In genomic region chr9:50500974-50501501, GRCm38 (mm10) we compare ENCODE assay signal across 8 mouse cellular contexts. TPM values are rescaled to one million over a fixed set of nuclear protein-coding genes. Genes with fewer than 3 reads are reported as not detected.
DNase-seq lines count a peak whose midpoint lies in the region; ATAC-seq and TF ChIP-seq lines count a peak whose summit lies in the region.

No protein-coding gene starts in this region.

- no peaks in the 10 kb centered on the region for H3K4me1 ChIP-seq in kidney, postnatal 0 days (replicated peaks; ENCODE audit: insufficient read depth, low read length)
- H3K4me1 ChIP-seq in cortical plate, adult 2 months (ENCODE audit: control insufficient read depth, insufficient read depth, low read length), result no peaks in the 10 kb centered on the region
- H3K4me1 ChIP-seq in liver, postnatal 0 days (ENCODE audit: insufficient read depth), result peaks cover 17% of the 10 kb centered on the region
- peaks cover 8% of the 10 kb centered on the region; the same call in 1 of the 2 replicates for H3K4me1 ChIP-seq in stomach, embryonic 15.5 days

- H3K27me3 ChIP-seq in kidney, postnatal 0 days (ENCODE audit: insufficient read depth, low read length), result no peaks in the 10 kb centered on the region
- no peaks in the 10 kb centered on the region for H3K27me3 ChIP-seq in liver, postnatal 0 days (ENCODE audit: insufficient read depth, low read length)
- H3K27me3 ChIP-seq in stomach, embryonic 15.5 days (replicated peaks), result no peaks in the 10 kb centered on the region

- peak overlapping the region; percentile 6; the same call in 1 of the 2 replicates for H3K4me3 ChIP-seq in kidney, postnatal 0 days (replicated peaks; ENCODE audit: low read depth, low read length)
- H3K4me3 ChIP-seq in cortical plate, adult 2 months (ENCODE audit: insufficient read depth, low read length), result peak overlapping the region; percentile 9
- peak overlapping the region; percentile 36 for H3K4me3 ChIP-seq in liver, postnatal 0 days (ENCODE audit: low read depth, low read length)
- peak overlapping the region; percentile 35 for H3K4me3 ChIP-seq in stomach, embryonic 15.5 days (replicated peaks)

- peak; percentile 74 for ATAC-seq in kidney, postnatal 0 days (replicated peaks; ENCODE audit: low FRiP score, low read depth)
- peak; percentile 91 for ATAC-seq in liver, postnatal 0 days
- peak; percentile 82; the same call in 1 of the 2 replicates for ATAC-seq in stomach, embryonic 15.5 days (ENCODE audit: insufficient read depth, low FRiP score, low read depth)

- WGBS in kidney, postnatal 0 days, result 35% methylated on average over 14 of the region's 14 CpGs
- WGBS in liver, postnatal 0 days (ENCODE audit: insufficient replicate concordance), result 24% methylated on average over 14 of the region's 14 CpGs
- 18% methylated on average over 14 of the region's 14 CpGs for WGBS in stomach, embryonic 15.5 days

- H3K9ac ChIP-seq in kidney, postnatal 0 days (ENCODE audit: low read depth, low read length), result no peak overlapping the region
- peak overlapping the region; percentile 35 for H3K9ac ChIP-seq in liver, postnatal 0 days (replicated peaks)
- H3K9ac ChIP-seq in stomach, embryonic 15.5 days, result no peak overlapping the region

- no peak for TF ChIP-seq EP300 in liver, postnatal 0 days (IDR thresholded peaks at IDR 0.05; ENCODE audit: low read depth)

- H3K4me2 ChIP-seq in kidney, postnatal 0 days (ENCODE audit: low read length), result peak overlapping the region; percentile 41
- peak overlapping the region; percentile 66 for H3K4me2 ChIP-seq in liver, postnatal 0 days (ENCODE audit: low read depth, low read length)
- H3K4me2 ChIP-seq in stomach, embryonic 15.5 days, result peak overlapping the region; percentile 53

- peak; percentile 94 for DNase-seq in kidney, postnatal 0 days (ENCODE audit: low spot score)
- no peak for DNase-seq in kidney, postnatal 10 days
- DNase-seq in heart, postnatal 10 days, result peak; percentile 23 to 34
- DNase-seq in liver, postnatal 0 days, result no peak
- DNase-seq in frontal cortex, postnatal 25 days (ENCODE audit: low spot score in 2 of 2), result no peak
- no peak for DNase-seq in urinary bladder, postnatal 36 days (ENCODE audit: low spot score in 2 of 2)

- TF ChIP-seq POLR2A in cortical plate, adult 2 months (IDR thresholded peaks at IDR 0.05; ENCODE audit: extremely low read depth, insufficient read depth, low read length), result 0 out of 2 replicates have a peak, but pooled peaks have one; percentile 30

- no peak for TF ChIP-seq CTCF in kidney, postnatal 0 days (IDR thresholded peaks at IDR 0.05; ENCODE audit: low read depth)
- TF ChIP-seq CTCF in cortical plate, adult 2 months (IDR thresholded peaks at IDR 0.05; ENCODE audit: extremely low read depth, insufficient read depth, low read length), result no peak
- no peak for TF ChIP-seq CTCF in liver, postnatal 0 days (IDR thresholded peaks at IDR 0.05; ENCODE audit: low read depth)

- no peaks in the 10 kb centered on the region for H3K9me3 ChIP-seq in kidney, postnatal 0 days (replicated peaks; ENCODE audit: low read length)
- H3K9me3 ChIP-seq in liver, postnatal 0 days (ENCODE audit: low read length), result no peaks in the 10 kb centered on the region
- H3K9me3 ChIP-seq in stomach, embryonic 15.5 days, result no peaks in the 10 kb centered on the region

- intact Hi-C loops in heart, postnatal 10 days (cut with DNase I), result no loop called here

- no peaks in the 10 kb centered on the region for H3K36me3 ChIP-seq in kidney, postnatal 0 days (ENCODE audit: insufficient read depth, low read length)
- no peaks in the 10 kb centered on the region for H3K36me3 ChIP-seq in liver, postnatal 0 days (replicated peaks; ENCODE audit: insufficient read depth, low read length)
- no peaks in the 10 kb centered on the region for H3K36me3 ChIP-seq in stomach, embryonic 15.5 days

- H3K27ac ChIP-seq in kidney, postnatal 0 days, result no peak overlapping the region; the same call in 1 of the 2 replicates
- H3K27ac ChIP-seq in cortical plate, adult 2 months (ENCODE audit: insufficient read depth, low read length), result no peak overlapping the region
- 0 out of 2 replicates have a peak overlapping the region, but pooled peaks have one; percentile 45 for H3K27ac ChIP-seq in liver, postnatal 0 days (ENCODE audit: low read depth)
- H3K27ac ChIP-seq in stomach, embryonic 15.5 days, result no peak overlapping the region

RNA-seq across cellular contexts. Expression of gene Plet1, which starts 6.7 kb away (rescaled TPM):
- polyA plus RNA-seq in kidney, postnatal 0 days (2015; fragmentation: Nextera tagmentation; extraction: Ambion mirVana), result 53.4 and 54.5 TPM in 2 replicates
- polyA plus RNA-seq in cortical plate, adult 2 months (2012; rRNA removed), result 0.09 and 0.13 TPM in 2 replicates
- total RNA-seq in heart, postnatal 10 days (2021), result 1 to 10 TPM; 1.2 to 2.6 TPM
- polyA plus RNA-seq in liver, postnatal 0 days (2015; fragmentation: Nextera tagmentation; extraction: Ambion mirVana), result 0.71 and 1.0 TPM in 2 replicates
- polyA plus RNA-seq in stomach, embryonic 15.5 days (2015; fragmentation: Nextera tagmentation; extraction: Ambion mirVana), result 7.8 and 9.7 TPM in 2 replicates

RNA-seq across cellular contexts. Expression of gene Pts, which starts 27.5 kb away (rescaled TPM):
- 133 and 139 TPM in 2 replicates for polyA plus RNA-seq in kidney, postnatal 0 days (2015; fragmentation: Nextera tagmentation; extraction: Ambion mirVana)
- polyA plus RNA-seq in cortical plate, adult 2 months (2012; rRNA removed), result 59.7 and 62.6 TPM in 2 replicates
- total RNA-seq in heart, postnatal 10 days (2021), result 10 to 100 TPM; 31.7 to 36.8 TPM
- 44.6 and 48.9 TPM in 2 replicates for polyA plus RNA-seq in liver, postnatal 0 days (2015; fragmentation: Nextera tagmentation; extraction: Ambion mirVana)
- 83.4 and 92.6 TPM in 2 replicates for polyA plus RNA-seq in stomach, embryonic 15.5 days (2015; fragmentation: Nextera tagmentation; extraction: Ambion mirVana)

RNA-seq across cellular contexts. Expression of gene Il18, which starts 53.6 kb away (rescaled TPM):
- 3.7 and 5.2 TPM in 2 replicates for polyA plus RNA-seq in kidney, postnatal 0 days (2015; fragmentation: Nextera tagmentation; extraction: Ambion mirVana)
- polyA plus RNA-seq in cortical plate, adult 2 months (2012; rRNA removed), result 67.8 and 69.3 TPM in 2 replicates
- total RNA-seq in heart, postnatal 10 days (2021), result 1 to 10 TPM; 1.3 to 2.5 TPM
- polyA plus RNA-seq in liver, postnatal 0 days (2015; fragmentation: Nextera tagmentation; extraction: Ambion mirVana), result 19.1 and 19.8 TPM in 2 replicates
- 10.1 and 13.7 TPM in 2 replicates for polyA plus RNA-seq in stomach, embryonic 15.5 days (2015; fragmentation: Nextera tagmentation; extraction: Ambion mirVana)

RNA-seq across cellular contexts. Expression of gene Bco2, which starts 53.9 kb away (rescaled TPM):
- polyA plus RNA-seq in kidney, postnatal 0 days (2015; fragmentation: Nextera tagmentation; extraction: Ambion mirVana), result 0.17 and 0.27 TPM in 2 replicates
- polyA plus RNA-seq in cortical plate, adult 2 months (2012; rRNA removed), result 4.3 TPM in 2 replicates
- under 1 TPM; 0.19 to 0.20 TPM for total RNA-seq in heart, postnatal 10 days (2021)
- polyA plus RNA-seq in liver, postnatal 0 days (2015; fragmentation: Nextera tagmentation; extraction: Ambion mirVana), result 1.1 and 1.6 TPM in 2 replicates
- polyA plus RNA-seq in stomach, embryonic 15.5 days (2015; fragmentation: Nextera tagmentation; extraction: Ambion mirVana), result 1.1 and 1.3 TPM in 2 replicates

Comparison
In these comparisons a context has a peak if more than half of its experiments do, and no peak if none do; other contexts are left out.
1. DNase-seq: peak in kidney, postnatal 0 days (single experiment) and heart, postnatal 10 days (2 of 2); none in kidney, postnatal 10 days (single experiment), liver, postnatal 0 days (single experiment), frontal cortex, postnatal 25 days (0 of 2) and urinary bladder, postnatal 36 days (0 of 2).
2. Peak in every context shown above with its lines, with median percentiles within 50 percentile points of each other: ATAC-seq, H3K4me2 ChIP-seq and H3K4me3 ChIP-seq.